Mouse (Mus musculus): ENCODE data around the gene Samd4. TPM values are rescaled to one million over a fixed set of nuclear protein-coding genes. Genes with fewer than 3 reads are reported as not detected.

Samd4 gene
- total and polyA plus RNA-seq, 2 experiments from 2014 or later, result 4.9 to 14.7 TPM

DNA sequence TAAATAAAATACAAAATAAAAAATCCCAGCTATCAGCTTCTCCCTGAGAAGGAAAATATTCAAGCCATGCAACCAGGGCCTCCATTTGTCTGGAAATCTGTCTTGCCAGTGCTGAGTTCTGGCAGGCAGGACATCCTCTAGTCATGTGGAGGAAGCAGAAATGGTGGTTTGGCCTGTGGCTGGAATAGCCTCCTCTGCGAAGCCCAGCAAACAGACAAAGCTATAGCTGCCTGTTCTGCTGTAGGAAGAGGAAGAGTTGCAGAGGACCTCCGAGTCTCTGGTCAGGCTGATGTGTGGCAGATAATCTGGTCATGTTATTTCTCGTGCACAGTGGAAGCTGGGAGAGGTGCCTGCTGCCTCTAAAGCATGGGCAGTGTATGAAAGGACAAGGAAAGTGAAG, 256.2 kb downstream of the Samd4 start:
- no peak overlapping the region for H3K9ac ChIP-seq (replicated peaks; ENCODE audit: low read length)
- ATAC-seq (no peak), DNase-seq (ENCODE audit: low spot score) (no peak)
- no peak overlapping the region for H3K4me2 ChIP-seq (ENCODE audit: low read depth, low read length)
- no peak overlapping the region for H3K27ac ChIP-seq
- no peak overlapping the region for H3K4me3 ChIP-seq (ENCODE audit: low read length)
- no peaks in the 10 kb centered on the region for H3K4me1 ChIP-seq (ENCODE audit: insufficient read depth, low read length)
- no peaks in the 10 kb centered on the region for H3K36me3 ChIP-seq (ENCODE audit: insufficient read depth, low read length)
- TF ChIP-seq CTCF (IDR thresholded peaks at IDR 0.05; ENCODE audit: low read depth), result no peak
- H3K9me3 ChIP-seq (ENCODE audit: low read length), result no peaks in the 10 kb centered on the region
- no peaks in the 10 kb centered on the region for H3K27me3 ChIP-seq (ENCODE audit: insufficient read depth, low read length)
- 87% methylated on average over 3 of the region's 3 CpGs for WGBS

DNA sequence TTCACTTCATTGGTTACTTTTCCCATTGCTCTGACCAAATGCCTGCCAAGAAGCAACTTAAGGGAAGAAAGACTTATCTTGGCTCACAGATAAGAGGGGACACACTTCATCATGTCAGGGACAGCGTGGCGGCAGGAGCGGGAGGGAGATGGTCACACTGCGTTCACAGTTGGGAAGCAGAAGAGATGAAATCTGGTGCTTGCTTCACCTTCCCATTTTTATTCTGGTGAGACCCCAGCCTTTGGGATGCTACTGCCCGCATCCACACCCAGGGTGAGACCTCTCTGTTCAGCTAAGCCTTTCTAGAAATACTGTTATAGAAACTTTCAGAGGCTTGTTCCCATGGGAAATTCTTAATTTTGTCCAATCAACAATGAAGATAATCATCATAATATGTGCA, 261.7 kb downstream of the Samd4 start:
- Histone ChIP-seq H3K9ac (replicated peaks; ENCODE audit: low read length) (no peak overlapping the region), H3K27me3 (ENCODE audit: insufficient read depth, low read length) (no peaks in the 10 kb centered on the region), H3K4me1 (ENCODE audit: insufficient read depth, low read length) (no peaks in the 10 kb centered on the region), H3K9me3 (ENCODE audit: low read length) (no peaks in the 10 kb centered on the region), H3K27ac (no peak overlapping the region), H3K36me3 (ENCODE audit: insufficient read depth, low read length) (no peaks in the 10 kb centered on the region), H3K4me2 (ENCODE audit: low read depth, low read length) (no peak overlapping the region), H3K4me3 (ENCODE audit: low read length) (no peak overlapping the region)
- WGBS, result 96% methylated on average over 5 of the region's 5 CpGs
- no peak for TF ChIP-seq CTCF (IDR thresholded peaks at IDR 0.05; ENCODE audit: low read depth)
- ATAC-seq (no peak), DNase-seq (ENCODE audit: low spot score) (no peak)

DNA sequence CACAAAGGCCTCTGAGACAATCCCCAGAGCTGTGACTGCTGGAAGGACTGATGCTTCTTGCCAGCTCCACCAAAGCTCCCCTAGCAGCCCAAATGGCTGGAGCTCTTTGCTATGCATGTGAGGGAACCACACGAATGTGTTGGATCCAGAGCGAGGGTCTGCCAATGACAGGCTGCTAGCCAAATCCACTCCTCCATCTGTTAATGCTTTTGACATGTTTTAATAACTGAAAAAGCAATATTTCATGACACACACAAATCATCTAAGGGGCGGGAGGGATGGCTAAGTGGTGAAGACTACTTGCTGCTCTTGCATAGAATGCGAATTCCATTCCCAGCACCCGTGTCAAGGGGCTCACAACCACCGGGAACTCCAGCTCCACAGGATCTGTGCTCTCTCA, 268.7 kb downstream of the Samd4 start:
- no peaks in the 10 kb centered on the region for H3K36me3 ChIP-seq (ENCODE audit: insufficient read depth, low read length)
- H3K27me3 ChIP-seq (ENCODE audit: insufficient read depth, low read length), result no peaks in the 10 kb centered on the region
- H3K9me3 ChIP-seq (ENCODE audit: low read length), result no peaks in the 10 kb centered on the region
- H3K4me3 ChIP-seq (ENCODE audit: low read length), result no peak overlapping the region
- no peak overlapping the region for H3K27ac ChIP-seq
- ATAC-seq, result no peak
- DNase-seq (ENCODE audit: low spot score), result no peak
- WGBS, result 84% methylated on average over 6 of the region's 6 CpGs
- H3K4me1 ChIP-seq (ENCODE audit: insufficient read depth, low read length), result no peaks in the 10 kb centered on the region
- no peak overlapping the region for H3K4me2 ChIP-seq (ENCODE audit: low read depth, low read length)
- H3K9ac ChIP-seq (replicated peaks; ENCODE audit: low read length), result no peak overlapping the region
- no peak for TF ChIP-seq CTCF (IDR thresholded peaks at IDR 0.05; ENCODE audit: low read depth)

DNA sequence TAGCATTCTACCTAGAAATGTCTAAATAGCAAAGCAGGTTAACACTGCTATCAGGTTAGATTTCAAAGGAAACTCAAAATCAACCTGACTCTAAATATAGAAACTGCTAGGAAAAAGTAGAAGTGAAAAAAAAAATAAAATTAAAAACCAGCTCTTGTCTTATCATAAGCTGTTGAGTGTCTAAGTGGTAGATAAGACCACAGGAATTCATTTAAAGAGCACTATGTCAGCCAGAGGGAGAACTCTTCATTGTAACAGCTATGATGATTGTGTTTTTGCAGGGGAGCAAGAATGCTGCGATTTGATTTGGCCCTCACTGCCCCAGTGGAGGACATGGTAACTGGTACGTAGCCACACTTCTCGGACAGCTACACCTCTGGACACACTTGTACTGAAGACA, 271.6 kb downstream of the Samd4 start:
- no peak for ATAC-seq
- DNase-seq (ENCODE audit: low spot score), result no peak
- 93% methylated on average over 3 of the region's 3 CpGs for WGBS

More for the DNA sequence above, 271.6 kb downstream of the Samd4 start:
- Histone ChIP-seq H3K9me3 (ENCODE audit: low read length) (no peaks in the 10 kb centered on the region), H3K9ac (replicated peaks; ENCODE audit: low read length) (no peak overlapping the region), H3K36me3 (ENCODE audit: insufficient read depth, low read length) (no peaks in the 10 kb centered on the region), H3K4me3 (ENCODE audit: low read length) (no peak overlapping the region), H3K4me2 (ENCODE audit: low read depth, low read length) (no peak overlapping the region), H3K27ac (no peak overlapping the region), H3K4me1 (ENCODE audit: insufficient read depth, low read length) (no peaks in the 10 kb centered on the region), H3K27me3 (ENCODE audit: insufficient read depth, low read length) (no peaks in the 10 kb centered on the region)
- no peak for TF ChIP-seq CTCF (IDR thresholded peaks at IDR 0.05; ENCODE audit: low read depth)

Small RNA genes lying within 50 kb of the gene (microRNA-seq; reads per million reads assigned to microRNA genes)
- 1.1 to 2.6 reads per million in 2 experiments for gene Mir378c

Other genes with a start within 250 kb of the Samd4 start
- gene Cdkn3, start 122.3 kb upstream of the Samd4 start, total RNA-seq (2014; rRNA removed), result 1.2 TPM in 1 of 2 replicates, not detected in the other
- gene Cdkn3, start 122.3 kb upstream of the Samd4 start, polyA plus RNA-seq (2015; fragmentation: Nextera tagmentation; extraction: Ambion mirVana), result 10.8 and 11.2 TPM in 2 replicates
- gene Cnih1, start 94.4 kb upstream of the Samd4 start, total RNA-seq (2014; rRNA removed), result 114 and 123 TPM in 2 replicates
- gene Cnih1, start 94.4 kb upstream of the Samd4 start, polyA plus RNA-seq (2015; fragmentation: Nextera tagmentation; extraction: Ambion mirVana), result 208 and 214 TPM in 2 replicates
- 121 and 126 TPM in 2 replicates for gene Gmfb, start 60.6 kb upstream of the Samd4 start, total RNA-seq (2014; rRNA removed)
- gene Gmfb, start 60.6 kb upstream of the Samd4 start, polyA plus RNA-seq (2015; fragmentation: Nextera tagmentation; extraction: Ambion mirVana), result 113 and 117 TPM in 2 replicates
- gene Cgrrf1, start 50.7 kb upstream of the Samd4 start, total RNA-seq (2014; rRNA removed), result 10.2 and 24.9 TPM in 2 replicates
- gene Cgrrf1, start 50.7 kb upstream of the Samd4 start, polyA plus RNA-seq (2015; fragmentation: Nextera tagmentation; extraction: Ambion mirVana), result 27.6 and 33.0 TPM in 2 replicates